Mouse (Mus musculus) layer of hippocampus, postnatal 10 days (tissue): ENCODE measurements at regions not wholly inside any gene's neighbourhood (a gene's known extent, or its start where the extent isn't known, plus 50 kb on each side); places are given as distances from the start of the nearest gene placed in this dataset.

Experiments used
- DNase-seq, 2 experiments: peaks; one replicate each; pipeline ENCODE4 v3.0.0; 2021; ENCODE audit warnings: low spot score in 2 of 2

DNA sequence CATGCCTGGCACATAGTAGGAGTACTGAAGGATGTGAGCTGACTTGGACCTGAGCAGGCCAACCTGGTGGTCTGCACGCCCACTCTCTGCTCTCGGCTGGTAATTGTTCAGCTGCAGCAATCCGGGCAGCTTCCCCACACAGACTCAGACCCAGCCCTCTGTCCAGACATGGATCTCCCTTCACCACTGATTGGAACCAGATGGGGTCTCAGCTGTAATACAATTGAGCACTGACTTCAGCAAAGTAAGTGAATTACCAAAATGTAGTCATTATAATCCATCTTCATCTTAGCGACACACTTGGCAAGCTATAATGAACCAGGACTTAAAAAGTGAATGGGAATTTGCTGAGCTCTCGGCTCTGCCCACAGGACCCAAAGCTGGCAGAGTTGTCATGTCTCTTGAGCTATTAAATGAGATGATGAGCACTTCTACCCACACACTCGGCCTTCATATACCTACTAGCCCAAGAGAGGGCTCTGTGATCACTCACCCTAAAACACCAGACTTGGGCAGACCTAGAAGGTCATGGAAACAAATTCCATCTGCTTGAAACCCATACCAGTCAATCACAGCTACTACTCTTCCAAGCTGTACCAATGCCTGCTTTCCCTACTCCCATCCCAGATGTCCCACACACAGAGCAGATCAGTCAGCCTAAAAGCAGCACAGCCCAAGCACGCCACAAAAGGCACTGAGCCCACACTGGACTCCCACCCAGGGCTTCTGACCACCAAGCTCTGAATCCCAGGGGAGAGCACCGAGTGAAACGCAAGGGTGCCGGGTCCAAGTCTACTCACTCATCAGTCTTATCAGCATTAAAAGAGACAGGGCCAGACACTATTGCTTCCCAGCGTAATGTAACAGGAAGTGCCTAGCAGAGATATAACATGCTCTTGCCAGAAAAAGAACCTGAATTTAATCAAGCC lies 231.2 kb upstream of the Zfp637 start:
- no peak for DNase-seq

DNA sequence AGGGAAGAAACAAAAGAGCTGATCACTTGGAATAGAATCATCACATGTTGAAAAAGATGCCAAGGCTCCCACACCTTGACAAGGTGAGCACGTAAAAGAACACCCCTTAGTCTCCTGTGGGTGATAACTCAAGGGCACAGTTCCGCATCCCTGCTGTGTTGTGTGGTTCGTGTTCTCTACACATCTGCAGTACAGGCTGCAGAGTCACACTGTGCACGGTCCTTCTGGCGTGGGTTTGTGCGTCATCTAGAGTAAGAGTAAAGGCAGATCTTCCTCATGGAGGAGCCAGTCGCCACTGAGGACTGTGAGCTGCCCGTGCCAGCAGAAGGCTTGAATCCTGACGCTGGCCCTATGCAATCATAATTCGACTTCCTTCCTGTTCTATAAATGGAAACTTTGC lies 229.7 kb upstream of the Zfp637 start:
- no peak for DNase-seq

DNA sequence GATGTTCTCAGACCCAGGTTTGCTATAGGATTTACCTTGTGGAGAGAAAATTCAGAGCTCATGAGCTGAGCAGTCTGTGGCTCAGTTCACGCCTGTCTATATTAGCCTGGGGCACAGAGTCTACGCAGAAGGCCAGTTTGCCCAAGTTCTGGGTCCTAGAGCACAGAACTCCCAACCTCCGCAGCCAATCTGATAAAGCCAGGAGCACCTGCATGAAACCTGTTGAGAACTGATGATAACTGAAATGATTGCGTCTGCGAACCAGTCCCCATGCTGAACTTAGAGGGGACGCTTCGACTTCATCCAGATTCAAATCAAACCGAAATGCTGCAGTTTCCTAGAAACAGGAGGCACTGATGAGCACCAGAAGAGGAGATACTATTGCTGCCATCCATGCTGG lies 229.0 kb upstream of the Zfp637 start:
- DNase-seq = no peak

DNA sequence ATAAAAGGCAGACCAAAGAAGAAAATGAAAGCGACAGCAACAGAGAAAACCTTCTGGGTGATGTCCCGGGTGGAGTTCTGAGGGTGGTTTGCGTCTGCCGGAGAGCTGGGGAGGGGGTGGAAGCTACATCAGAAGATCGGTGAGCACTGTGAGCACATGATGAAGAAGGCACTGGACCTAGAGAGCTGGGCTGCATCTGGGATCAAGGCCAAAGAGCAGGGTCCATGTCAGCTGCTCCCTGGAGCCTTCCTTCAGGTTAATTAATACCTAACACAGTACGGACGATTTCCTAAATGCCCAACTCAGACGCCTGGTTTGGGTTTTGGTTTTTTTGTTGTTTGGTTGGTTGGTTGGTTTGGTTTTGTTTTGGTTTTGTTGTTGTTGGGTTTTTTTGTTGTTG lies 228.6 kb upstream of the Zfp637 start:
- no peak for DNase-seq

DNA sequence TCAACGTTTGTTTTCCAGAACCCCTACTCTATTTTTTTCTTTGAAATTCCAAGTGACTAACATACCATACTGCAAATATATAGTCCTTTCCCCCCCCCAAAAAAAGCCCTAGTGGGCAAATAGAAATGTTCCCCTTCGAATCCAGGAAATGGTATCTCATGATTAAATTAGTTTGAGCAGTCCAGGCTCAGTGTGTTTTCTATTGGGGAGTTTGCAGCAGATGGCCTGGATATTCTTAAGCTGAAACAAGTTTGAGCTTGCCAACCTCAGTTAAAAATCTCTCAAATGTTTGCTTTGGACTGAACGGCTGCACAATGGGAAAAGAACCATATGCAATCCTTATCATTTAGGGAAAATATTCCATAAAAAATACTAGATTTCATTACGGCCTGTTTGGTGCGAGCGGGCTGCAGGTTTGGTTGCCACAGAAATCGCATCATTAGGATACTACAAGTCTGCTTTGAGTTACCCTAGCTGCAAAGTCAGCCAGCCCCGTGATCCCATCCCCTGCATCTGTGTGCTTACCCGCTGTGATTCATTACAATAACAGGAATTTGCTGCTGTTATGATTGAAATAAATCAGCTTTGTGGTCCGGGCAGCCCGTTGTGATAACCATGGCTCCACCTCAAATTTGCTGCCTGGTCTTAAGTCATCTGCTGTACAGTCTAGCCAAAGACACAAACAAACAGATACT lies 227.2 kb upstream of the Zfp637 start:
- DNase-seq = no peak

DNA sequence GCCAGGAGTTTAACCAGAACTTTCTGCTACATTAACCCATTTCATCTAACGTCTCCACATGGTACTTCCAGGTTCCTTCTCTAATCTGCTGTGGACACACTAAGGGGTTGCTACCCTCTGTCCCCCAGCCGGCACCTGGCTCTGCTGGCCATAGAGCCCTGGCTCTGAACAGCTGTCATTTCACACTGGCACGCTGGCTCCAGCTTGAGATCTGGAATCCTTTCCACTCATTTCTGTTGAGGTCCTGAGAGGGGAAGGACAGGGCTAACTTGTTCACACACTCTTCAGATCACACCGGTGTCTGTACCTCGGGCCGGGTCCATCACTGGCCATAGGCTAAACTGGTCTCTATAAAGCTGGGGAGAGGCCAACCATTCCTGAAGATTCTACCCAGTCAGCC lies 226.6 kb upstream of the Zfp637 start:
- no peak for DNase-seq

DNA sequence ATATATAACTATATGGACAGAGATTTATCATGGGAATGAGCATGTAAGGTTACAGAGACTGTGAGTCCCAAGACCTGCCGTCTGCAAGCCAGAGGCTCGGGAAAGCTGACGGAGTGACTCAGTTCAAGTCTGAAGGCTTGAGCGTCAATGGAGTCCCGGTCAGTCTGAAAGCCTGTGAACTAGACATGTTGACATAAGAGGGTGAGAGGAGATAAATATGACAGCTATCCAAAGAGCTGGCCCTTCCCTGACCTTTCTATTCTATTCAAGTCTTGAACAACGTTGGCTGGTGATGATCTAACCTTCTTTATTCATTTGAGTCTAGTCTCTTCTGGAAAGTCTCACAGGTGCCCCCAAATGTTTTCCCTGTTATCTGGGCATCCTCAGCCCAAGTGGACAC lies 223.8 kb upstream of the Zfp637 start:
- no peak for DNase-seq

DNA sequence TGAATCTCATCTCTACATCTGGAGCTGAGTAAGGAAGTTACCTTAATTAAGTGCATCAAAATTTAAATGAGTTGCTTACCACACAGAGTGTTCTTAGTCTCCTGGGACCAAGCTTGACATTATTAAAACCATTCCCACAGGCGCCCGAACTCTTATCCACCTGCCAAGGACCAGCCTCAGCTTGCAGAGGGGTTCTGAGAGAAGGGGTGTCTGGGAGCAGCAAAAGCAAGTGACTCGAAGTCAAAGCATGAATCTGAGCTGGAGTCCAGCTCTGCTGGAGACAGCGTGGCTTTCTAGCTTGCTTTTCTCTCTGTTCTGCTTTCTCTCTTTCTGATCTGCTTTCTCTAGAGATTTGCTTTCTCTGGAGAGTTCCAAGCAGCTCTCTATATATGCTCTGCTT lies 223.0 kb upstream of the Zfp637 start:
- no peak for DNase-seq

DNA sequence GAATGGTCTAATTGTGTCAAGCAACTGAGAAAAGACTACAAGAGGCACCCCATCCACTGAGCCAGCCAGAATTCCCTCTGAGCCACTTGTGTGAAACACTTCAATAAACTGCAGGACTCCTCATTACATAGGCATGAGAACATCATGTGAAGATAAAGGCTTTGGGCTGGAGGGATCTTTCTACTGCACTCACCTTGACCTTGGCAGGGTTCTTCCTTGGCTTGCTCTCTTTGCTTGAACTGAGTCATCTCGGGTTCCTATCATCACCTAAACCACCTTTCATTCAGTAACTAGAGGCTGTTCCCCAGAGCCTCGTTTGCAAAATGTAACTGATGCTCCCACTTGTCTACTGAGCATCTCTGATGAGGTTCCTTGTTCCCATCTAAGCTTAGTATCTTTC lies 221.4 kb upstream of the Zfp637 start:
- DNase-seq = no peak

DNA sequence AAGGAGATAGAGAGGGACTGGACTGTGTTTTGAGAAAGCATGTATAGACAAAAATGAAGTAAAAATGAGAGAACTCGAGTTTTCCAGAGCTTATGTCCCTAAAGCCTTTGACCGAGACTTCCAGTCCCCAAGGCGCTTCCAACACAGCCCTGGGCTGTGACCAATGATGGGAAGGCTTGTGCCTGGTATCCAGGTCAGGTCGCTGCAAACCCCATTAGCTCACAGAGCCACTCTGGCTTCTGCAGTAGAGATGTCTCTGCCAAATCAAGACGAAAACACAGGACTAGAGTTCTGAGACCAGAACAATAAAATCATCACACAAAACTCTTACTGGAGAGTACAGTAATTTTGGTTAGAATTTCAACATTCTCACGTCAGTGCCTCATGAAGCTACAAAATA lies 218.5 kb upstream of the Zfp637 start:
- no peak for DNase-seq

DNA sequence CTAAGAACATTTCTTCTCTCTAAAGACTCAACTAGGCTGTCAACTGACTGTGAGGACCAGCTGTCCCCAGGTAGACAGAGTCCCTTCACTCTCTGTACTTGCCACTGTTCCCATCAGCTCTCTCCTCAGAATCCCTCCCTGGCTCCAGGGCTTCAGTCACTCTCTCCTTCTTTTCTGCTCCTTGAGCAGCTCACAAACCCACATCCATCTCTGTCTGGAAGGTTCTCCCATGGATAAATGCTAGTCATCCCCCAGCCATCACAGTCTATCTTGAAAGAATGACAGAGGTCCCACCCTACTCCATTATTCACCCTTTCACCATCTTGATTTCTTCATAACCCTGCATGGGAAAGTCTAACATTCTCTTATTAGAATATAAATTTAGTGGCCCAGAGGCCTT lies 218.0 kb upstream of the Zfp637 start:
- no peak for DNase-seq

DNA sequence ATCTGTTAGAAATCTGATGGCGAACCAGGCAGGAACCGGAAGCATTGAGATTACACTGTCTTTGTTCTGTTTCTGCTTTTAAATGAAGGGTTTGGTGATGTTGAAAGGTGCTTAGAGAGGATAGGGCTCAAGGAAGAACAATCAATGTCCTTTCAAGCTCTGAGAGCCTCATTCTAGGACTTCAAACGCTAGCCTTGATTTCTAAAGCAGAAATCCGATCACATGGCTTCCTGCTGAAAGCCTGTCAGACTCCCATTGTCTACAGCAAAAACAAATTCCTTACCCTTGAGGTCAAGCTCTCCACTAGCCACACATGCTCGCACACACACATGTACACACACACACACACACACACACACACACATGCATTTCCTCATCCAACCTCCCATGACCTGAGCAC lies 215.3 kb upstream of the Zfp637 start:
- no peak for DNase-seq

DNA sequence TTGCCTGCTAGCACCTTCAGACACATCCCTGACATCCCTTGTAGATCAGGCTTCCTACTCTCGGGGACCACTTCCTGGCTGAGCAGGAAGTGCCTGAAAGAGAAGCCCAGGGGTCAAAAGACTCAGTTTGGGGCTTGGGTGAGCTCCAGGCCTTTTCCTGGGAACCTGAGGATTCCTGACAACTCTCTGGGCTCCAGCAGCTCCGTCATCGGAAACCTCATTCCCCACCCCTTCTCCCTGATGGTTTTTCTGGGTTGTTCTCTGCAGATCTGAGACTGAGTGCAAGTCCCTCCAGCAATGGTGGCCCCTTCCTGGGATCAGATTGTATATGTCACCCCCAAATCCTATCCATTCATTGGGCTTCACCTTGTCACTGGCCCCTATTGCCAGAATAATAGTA lies 213.5 kb upstream of the Zfp637 start:
- no peak for DNase-seq

DNA sequence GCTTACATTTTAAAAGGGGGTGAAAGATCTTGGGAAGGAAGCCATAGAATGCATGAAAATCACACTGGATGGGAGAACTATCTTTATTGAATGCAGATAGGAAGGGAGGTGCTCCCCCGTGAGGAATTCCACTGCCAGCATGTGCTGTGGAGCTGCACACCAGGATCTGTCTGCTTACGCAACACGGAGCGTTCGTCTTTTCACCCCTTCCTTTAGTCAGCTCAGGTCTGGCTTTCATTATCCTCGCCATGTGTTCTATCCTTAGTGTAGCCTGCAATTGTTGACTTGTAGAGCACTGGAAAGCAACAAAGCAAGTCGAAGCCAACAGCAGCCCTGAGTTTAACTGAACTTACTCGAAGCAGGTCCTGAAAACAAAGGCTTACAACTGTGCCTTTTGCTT lies 194.4 kb upstream of the Zfp637 start:
- peak in 1 of 2 experiments; percentile 16 for DNase-seq

DNA sequence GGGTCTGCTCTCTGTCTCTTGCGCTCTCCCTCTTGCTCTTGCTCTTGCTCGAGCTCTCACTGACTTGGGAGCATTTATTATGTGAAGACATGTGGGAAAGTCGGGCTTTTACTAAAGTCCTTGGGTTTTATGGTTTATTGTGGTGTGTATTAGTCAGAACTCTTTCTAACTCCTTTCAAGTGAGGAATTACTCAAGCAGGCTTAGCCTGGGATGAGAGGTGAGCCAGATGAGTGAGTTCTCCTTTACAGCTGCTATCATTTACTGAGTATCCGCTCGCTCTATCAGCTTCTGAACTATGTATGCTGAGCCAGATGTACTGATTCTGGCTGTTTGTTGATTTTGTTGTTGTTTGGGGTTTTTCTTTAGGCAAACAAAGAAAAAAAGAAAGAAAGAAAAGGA lies 190.4 kb upstream of the Zfp637 start:
- DNase-seq = no peak

DNA sequence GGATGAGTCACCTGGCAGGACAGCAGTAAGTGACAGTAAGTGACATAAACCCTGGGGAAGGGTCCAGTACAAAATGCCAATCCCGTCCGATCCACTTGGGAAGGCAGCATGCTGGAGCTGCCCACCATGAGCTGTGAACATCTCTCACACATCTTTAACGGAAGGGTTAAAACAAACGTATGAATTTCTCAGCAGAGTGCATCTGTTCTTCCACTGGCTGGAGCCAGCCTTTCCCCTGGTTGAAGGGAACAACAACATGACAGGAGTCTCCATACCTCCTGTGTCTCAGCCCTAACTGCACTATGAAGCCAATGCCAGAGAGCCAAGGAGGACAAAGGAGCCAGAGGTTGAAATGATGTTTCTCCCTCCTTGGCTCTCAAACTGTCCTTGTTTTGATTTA lies 189.4 kb upstream of the Zfp637 start:
- DNase-seq = no peak

DNA sequence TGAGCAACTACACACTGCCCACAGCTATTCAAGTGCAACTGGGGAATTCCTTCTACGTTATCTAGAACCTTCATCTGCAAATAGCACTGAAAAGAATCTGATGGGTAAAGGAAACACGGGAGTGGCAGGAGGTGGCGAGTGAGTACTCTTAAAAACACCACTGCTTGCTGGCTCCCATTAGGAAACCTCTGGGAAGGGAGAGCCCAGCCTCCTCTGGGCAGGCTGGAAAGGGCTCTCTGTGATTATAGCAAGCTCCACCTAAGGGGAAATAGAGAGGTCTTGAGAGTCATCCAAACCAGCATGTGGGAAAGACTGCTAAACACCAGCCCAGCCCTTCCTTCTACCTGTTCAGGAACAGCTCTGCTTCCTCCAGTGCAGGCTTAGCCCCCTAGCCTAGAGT lies 189.0 kb upstream of the Zfp637 start:
- DNase-seq = no peak

DNA sequence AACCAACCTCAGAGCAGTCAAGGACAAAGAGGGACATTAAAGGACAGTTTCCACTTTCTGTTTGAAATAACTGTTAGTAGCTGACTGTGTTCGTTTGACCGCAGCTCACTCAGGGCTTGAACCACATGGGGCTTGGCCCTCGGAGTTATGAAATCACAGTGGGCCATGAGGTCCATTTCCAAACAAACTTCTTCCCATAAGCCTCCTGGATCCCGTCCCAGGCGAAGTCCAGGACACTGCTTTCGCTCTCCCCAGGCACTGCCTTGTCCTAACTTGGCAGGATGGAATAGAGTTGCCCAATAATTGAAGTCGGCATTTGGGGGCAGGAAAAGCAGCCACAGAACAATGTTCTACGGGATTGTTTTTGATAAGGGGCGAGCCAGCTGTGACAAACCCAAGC lies 188.1 kb upstream of the Zfp637 start:
- DNase-seq = no peak

DNA sequence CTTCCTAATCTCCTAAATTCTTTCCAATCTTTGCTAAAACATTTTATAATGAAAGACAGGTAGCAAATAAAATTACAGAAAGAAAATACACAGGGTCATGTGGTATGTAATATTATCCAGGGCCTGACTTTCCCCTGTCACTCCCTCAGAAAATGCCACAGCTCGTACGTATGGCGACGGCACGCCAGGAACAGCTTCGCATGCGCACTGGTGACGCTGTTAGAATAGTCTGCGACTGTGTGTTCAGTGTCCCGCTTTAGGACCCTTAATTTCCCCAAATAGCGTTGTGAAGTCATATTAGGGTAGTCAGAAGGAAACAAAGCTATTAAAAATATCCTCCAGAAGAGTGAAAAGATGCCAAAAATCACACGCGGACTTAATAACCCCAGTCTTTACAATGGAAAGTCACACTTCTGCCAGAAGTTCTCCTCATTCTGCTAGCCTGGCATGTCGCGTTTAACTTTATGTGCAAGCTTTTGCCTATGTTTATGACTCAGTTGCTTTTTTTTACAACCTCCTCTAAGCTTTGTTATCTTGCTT lies 187.0 kb upstream of the Zfp637 start:
- DNase-seq = no peak

DNA sequence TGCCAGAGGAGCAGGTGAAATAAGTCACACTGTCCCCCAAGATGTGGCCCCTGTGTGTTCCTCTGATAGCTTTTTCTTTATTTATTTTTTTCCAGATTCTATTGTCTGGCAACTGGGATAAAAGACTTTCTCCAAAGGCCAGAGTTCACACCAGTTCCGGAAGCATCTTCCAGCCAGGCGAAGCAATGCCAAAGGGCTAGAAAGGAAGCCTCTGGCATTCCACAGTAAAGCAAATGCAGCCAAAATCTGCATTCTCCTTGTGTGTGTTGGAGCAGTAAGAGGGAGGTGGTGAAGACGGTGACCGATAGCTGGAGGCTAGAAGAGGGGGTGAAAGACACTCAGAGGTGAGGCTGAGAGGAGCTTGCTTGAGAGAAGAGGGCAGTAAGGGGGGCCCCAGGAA lies 185.0 kb upstream of the Zfp637 start:
- no peak for DNase-seq

DNA sequence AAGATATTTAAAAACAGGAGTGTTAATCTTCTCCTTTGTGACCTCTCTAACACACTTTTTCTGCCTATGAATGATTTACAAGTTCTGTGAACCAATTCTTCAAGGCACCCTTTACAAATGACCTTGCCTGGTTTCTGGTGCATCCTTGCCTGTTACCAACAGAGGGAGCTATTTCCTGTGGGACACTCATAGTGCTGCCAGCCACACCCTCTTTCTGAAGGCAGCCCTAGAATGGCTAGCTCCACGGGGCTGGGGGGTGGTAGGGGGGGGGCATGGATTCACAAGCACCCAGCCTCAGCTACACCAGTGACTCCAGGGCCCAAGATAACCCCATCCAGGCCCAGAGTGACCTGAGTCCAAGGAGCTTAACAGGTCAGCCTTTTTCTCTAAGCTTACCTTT lies 180.4 kb upstream of the Zfp637 start:
- no peak for DNase-seq

DNA sequence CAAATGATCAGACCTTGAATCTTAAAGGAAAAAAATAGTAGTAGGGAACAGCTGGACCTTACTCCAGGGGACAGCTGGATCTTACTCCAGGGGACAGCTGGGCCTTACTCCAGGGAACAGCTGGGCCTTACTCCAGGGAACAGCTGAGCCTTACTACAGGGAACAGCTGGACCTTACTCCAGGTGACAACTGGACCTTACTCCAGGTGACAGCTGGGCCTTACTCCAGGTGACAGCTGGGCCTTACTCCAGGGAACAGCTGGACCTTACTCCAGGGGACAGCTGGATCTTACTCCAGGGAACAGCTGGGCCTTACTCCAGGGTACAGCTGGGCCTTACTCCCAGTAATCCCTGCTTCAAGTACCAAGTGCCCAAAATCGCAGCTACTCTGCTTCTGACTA lies 178.3 kb upstream of the Zfp637 start:
- DNase-seq = no peak

DNA sequence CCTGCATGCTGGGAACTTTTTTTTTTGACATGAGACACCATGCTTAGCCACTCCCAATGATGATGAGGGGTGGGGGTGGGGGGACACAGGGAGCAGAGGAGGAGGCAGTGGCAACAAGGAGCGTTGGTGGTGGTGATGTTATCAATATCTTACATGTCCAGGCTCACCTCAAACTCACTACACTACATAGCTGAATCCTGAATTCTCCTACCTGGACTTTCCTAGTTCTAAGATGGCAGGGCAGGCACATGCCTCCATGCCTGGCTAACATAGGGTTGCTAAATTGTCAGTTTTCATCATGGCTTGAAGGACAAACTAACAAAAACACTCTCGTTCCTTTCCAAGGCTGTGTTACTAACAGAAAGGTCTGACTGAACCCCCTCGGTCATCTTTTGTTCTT lies 170.6 kb upstream of the Zfp637 start:
- DNase-seq = no peak
